Mouse (Mus musculus) liver, adult 2 months (tissue): ENCODE results near the gene Ppil1. TPM values are rescaled to one million over a fixed set of nuclear protein-coding genes. Genes with fewer than 3 reads are reported as not detected.

Experiments
- DNase-seq: peaks from one replicate; pipeline ENCODE4 v3.0.0-alpha.2; 2011; ENCODE audit warnings: low read depth, low spot score; ENCODE audit errors: extremely low read depth
- H3K27ac ChIP-seq: fragments of 200-500 bp; replicated peaks from 2 replicates; pipeline ENCODE4 v1.5.1; 2012; ENCODE audit warnings: low read depth, mild to moderate bottlenecking, control low read depth, inconsistent platforms, low read length; ENCODE audit not compliant: insufficient read depth
- H3K27me3 ChIP-seq: fragments of 200-500 bp; 2 replicates; pipeline ENCODE4 v1.6.1; 2012; ENCODE audit warnings: mild to moderate bottlenecking, moderate library complexity, low read length, inconsistent platforms; ENCODE audit not compliant: control insufficient read depth, insufficient read depth
- H3K36me3 ChIP-seq: fragments of 200-500 bp; 2 replicates; pipeline ENCODE4 v1.6.1; 2012; ENCODE audit warnings: low read length, inconsistent platforms; ENCODE audit not compliant: control insufficient read depth, insufficient read depth
- H3K4me1 ChIP-seq: fragments of 200-500 bp; 2 replicates; pipeline ENCODE4 v1.6.1; 2011; ENCODE audit warnings: low read length; ENCODE audit not compliant: control insufficient read depth, insufficient read depth
- H3K4me3 ChIP-seq: fragments of 200-500 bp; 2 replicates; pipeline ENCODE4 v1.5.1; 2011; ENCODE audit warnings: low read depth, mild to moderate bottlenecking, control low read depth, low read length, moderate library complexity; ENCODE audit not compliant: insufficient read depth
- H3K79me2 ChIP-seq: fragments of 200-500 bp; 2 replicates; pipeline ENCODE4 v1.6.1; 2012; ENCODE audit warnings: inconsistent platforms, mild to moderate bottlenecking, low read length, moderate library complexity; ENCODE audit not compliant: control insufficient read depth, insufficient read depth
- H3K9ac ChIP-seq: fragments of 200-500 bp; 2 replicates; pipeline ENCODE4 v1.6.1; 2012; ENCODE audit warnings: low read depth, mild to moderate bottlenecking, control low read depth, inconsistent platforms, low read length
- CTCF ChIP-seq: fragments of 200-500 bp; IDR thresholded peaks from 2 replicates; pipeline ENCODE4 v1.5.1; 2011; ENCODE audit warnings: low read depth, low read length, control low read depth
- POLR2A ChIP-seq: fragments of 200-500 bp; IDR thresholded peaks from 2 replicates; pipeline ENCODE4 v1.6.1; 2011; ENCODE audit warnings: low read length, control low read depth; ENCODE audit not compliant: insufficient read depth; ENCODE audit errors: extremely low read depth
- WGBS: fragments of 180-500 bp; shearing (Covaris S2); methylation state at CpG from one replicate; pipeline ENCODE4 v1.1.7; 2018; 5-methylcytosine and 5-hydroxymethylcytosine counted together
- polyA plus RNA-seq: library from polyadenylated mRNA; depleted of rRNA; stranded (reverse); fragments of >200 nt; gene quantifications from 2 replicates; pipeline ENCODE4 v1.2.3, GENCODE M21; 2012
- total RNA-seq: library from RNA; depleted of rRNA; stranded (reverse); fragments of >200 nt; gene quantifications from 2 replicates; pipeline ENCODE4 v1.2.3, GENCODE M21; 2014

Ppil1 gene
- total and polyA plus RNA-seq, 2 experiments = 10.4 to 14.7 TPM

DNA sequence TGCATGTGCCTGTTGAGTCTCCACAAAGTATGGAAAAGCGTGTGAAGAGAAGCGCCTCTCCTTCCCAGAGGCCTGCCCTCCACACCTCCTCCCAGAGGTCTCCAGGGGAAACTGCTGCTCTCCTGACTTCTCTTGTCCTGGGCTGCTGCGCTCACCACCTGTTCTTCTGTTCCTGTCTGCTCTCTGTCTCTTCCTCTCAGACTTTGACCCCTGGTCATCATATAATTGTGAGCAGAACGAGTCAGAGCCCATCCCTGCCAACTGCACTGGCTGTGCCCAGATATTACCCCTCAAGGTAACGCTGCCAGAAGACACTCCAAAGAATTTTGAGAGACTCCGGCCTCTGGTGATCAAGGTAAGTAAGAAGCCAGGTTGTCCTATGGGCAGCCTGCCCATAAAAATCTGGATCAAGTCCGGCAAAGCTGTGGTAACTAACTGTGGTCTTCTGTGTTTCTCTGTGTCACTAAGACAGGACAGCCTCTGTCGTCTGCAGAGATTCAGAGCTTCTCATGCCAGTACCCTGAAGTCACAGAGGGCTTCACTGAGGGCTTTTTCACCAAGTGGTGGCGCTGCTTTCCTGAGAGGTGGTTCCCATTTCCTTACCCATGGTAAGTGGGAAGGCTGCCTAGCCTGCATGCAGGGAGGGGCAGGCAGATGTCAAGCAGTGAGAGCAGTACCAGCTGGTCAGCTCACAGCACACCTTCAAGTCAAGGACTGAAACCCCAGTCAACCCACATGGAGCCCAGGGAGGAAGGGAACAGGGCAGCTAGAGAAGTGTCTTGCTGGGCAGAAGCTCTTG lies 30.0 kb upstream of the Ppil1 start:
- Histone ChIP-seq H3K36me3 (peaks cover 13% of the 10 kb centered on the region; the same call in 1 of the 2 replicates), H3K27me3 (no peaks in the 10 kb centered on the region), H3K79me2 (no peaks in the 10 kb centered on the region), H3K4me1 (no peaks in the 10 kb centered on the region; the same call in 1 of the 2 replicates), H3K27ac (no peak overlapping the region), H3K4me3 (no peak overlapping the region), H3K9ac (no peak overlapping the region)
- TF ChIP-seq CTCF = no peak
- no peak for TF ChIP-seq POLR2A
- WGBS = 71% methylated on average over 9 of the region's 9 CpGs
- DNase-seq = peak; percentile 31

GRCm38 (mm10) chr17:29292996-29293395 lies 29.0 kb upstream of the Ppil1 start:
- H3K27ac ChIP-seq = no peak overlapping the region
- no peaks in the 10 kb centered on the region; the same call in 1 of the 2 replicates for H3K4me1 ChIP-seq

DNA sequence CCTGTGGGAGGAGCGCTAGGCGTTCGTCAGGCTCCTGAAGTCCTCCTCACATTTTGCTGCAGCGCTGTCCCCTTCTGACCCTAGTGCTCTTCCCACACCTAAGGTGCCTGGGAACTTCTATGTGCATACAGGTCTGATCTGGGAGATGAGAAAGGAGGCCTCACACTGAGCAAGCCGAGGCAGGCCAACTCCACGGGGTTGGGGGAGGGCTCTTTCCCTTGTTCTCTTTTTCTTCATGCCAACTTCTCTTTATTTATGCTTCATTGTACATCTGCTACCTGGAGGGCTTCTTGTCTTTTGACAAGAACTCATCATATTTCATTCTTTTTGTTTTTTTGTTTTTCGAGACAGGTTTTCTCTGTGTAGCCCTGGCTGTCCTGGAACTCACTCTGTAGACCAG lies 27.8 kb upstream of the Ppil1 start:
- no peaks in the 10 kb centered on the region; the same call in 1 of the 2 replicates for H3K4me1 ChIP-seq
- no peak overlapping the region for H3K9ac ChIP-seq
- peaks cover 10% of the 10 kb centered on the region; the same call in 1 of the 2 replicates for H3K36me3 ChIP-seq
- WGBS = 95% methylated on average over 7 of the region's 7 CpGs
- no peak for TF ChIP-seq CTCF
- no peak for TF ChIP-seq POLR2A
- no peaks in the 10 kb centered on the region for H3K27me3 ChIP-seq
- DNase-seq = no peak
- H3K27ac ChIP-seq = no peak overlapping the region
- no peak overlapping the region for H3K4me3 ChIP-seq
- H3K79me2 ChIP-seq = no peaks in the 10 kb centered on the region; the same call in 1 of the 2 replicates

More at GRCm38 (mm10) chr17:29292996-29293395, 29.0 kb upstream of the Ppil1 start:
- TF ChIP-seq CTCF (no peak), POLR2A (no peak)
- H3K36me3 ChIP-seq = peaks cover 10% of the 10 kb centered on the region; the same call in 1 of the 2 replicates
- H3K4me3 ChIP-seq = no peak overlapping the region
- H3K27me3 ChIP-seq = no peaks in the 10 kb centered on the region
- H3K79me2 ChIP-seq = no peaks in the 10 kb centered on the region
- H3K9ac ChIP-seq = no peak overlapping the region
- DNase-seq = no peak
- WGBS = 46% methylated on average over 3 of the region's 3 CpGs

GRCm38 (mm10) chr17:29282216-29282952 lies 18.4 kb upstream of the Ppil1 start:
- no peak overlapping the region for H3K4me3 ChIP-seq
- WGBS = 78% methylated on average over 21 of the region's 21 CpGs

GRCm38 (mm10) chr17:29281541-29281940 lies 17.6 kb upstream of the Ppil1 start:
- Histone ChIP-seq H3K79me2 (peaks cover 24% of the 10 kb centered on the region; the same call in 1 of the 2 replicates), H3K9ac (no peak overlapping the region), H3K4me3 (no peak overlapping the region), H3K36me3 (peaks cover 11% of the 10 kb centered on the region), H3K27me3 (no peaks in the 10 kb centered on the region), H3K4me1 (peaks cover 10% of the 10 kb centered on the region), H3K27ac (no peak overlapping the region)
- TF ChIP-seq CTCF = no peak
- no peak for TF ChIP-seq POLR2A
- 93% methylated on average over 5 of the region's 5 CpGs for WGBS
- no peak for DNase-seq

More at GRCm38 (mm10) chr17:29282216-29282952, 18.4 kb upstream of the Ppil1 start:
- peaks cover 10% of the 10 kb centered on the region for H3K4me1 ChIP-seq
- H3K9ac ChIP-seq = no peak overlapping the region
- H3K27me3 ChIP-seq = no peaks in the 10 kb centered on the region
- peaks cover 11% of the 10 kb centered on the region for H3K36me3 ChIP-seq
- peaks cover 17% of the 10 kb centered on the region; the same call in 1 of the 2 replicates for H3K79me2 ChIP-seq
- no peak overlapping the region for H3K27ac ChIP-seq
- DNase-seq = no peak
- TF ChIP-seq POLR2A = no peak
